Mouse (Mus musculus): ENCODE data around the gene Zfp414. TPM values are rescaled to one million over a fixed set of nuclear protein-coding genes. Genes with fewer than 3 reads are reported as not detected.

The Zfp414 gene
- polyA plus RNA-seq, 1 experiment = 77.4 TPM

DNA sequence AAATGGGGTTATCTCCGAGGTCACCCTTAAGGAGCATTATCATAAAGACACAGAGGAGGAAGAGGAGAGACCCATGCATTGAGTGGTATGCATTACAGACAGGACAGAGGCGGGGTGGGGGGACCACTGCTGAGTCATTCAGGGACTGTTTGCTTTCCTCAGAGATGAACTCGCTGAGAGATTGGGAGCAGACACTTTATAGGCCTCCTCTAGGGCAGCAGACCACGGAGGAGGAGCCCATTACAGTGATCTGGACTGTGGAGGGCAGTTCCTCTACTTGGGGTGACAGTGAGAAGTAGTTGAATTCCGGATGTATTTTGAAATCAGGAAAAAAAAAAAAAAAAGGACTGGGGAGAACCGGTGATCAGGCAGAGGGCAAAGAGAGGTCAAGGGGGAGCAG is 10.9 kb downstream of the Zfp414 start:
- no peak overlapping the region for H3K27ac ChIP-seq (ENCODE audit: insufficient read depth, low read length)
- H3K4me1 ChIP-seq (ENCODE audit: control insufficient read depth, insufficient read depth, low read length) = no peaks in the 10 kb centered on the region; the same call in 1 of the 2 replicates
- TF ChIP-seq POLR2A (IDR thresholded peaks at IDR 0.05; ENCODE audit: extremely low read depth, insufficient read depth, low read length) (no peak), CTCF (IDR thresholded peaks at IDR 0.05; ENCODE audit: extremely low read depth, insufficient read depth, low read length) (no peak)
- no peak overlapping the region for H3K4me3 ChIP-seq (ENCODE audit: insufficient read depth, low read length)

DNA sequence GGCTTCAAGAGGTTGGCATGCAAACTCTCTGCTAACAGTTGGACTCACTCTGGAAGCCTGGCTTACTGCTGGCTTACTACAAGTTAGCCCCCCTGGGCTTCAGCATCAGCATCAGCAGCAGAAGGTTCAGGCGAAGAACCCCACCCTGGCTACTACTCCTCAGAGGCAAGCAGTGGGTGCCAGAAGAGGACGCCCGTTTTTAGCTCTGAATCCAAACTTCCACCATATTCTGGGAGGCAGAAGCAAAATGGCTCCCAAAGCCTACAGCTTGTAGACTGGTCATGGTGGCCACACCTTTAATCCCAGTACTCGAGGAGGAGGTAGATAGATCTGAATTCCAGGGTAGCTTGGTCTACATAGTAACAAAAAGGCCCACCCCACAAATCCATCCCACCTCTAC is 15.2 kb downstream of the Zfp414 start:
- no peak for TF ChIP-seq POLR2A (IDR thresholded peaks at IDR 0.05; ENCODE audit: extremely low read depth, insufficient read depth, low read length)
- no peak for TF ChIP-seq CTCF (IDR thresholded peaks at IDR 0.05; ENCODE audit: extremely low read depth, insufficient read depth, low read length)
- H3K4me1 ChIP-seq (ENCODE audit: control insufficient read depth, insufficient read depth, low read length) = peaks cover 2% of the 10 kb centered on the region; the same call in 1 of the 2 replicates
- no peak overlapping the region for H3K4me3 ChIP-seq (ENCODE audit: insufficient read depth, low read length)
- no peak overlapping the region for H3K27ac ChIP-seq (ENCODE audit: insufficient read depth, low read length)

DNA sequence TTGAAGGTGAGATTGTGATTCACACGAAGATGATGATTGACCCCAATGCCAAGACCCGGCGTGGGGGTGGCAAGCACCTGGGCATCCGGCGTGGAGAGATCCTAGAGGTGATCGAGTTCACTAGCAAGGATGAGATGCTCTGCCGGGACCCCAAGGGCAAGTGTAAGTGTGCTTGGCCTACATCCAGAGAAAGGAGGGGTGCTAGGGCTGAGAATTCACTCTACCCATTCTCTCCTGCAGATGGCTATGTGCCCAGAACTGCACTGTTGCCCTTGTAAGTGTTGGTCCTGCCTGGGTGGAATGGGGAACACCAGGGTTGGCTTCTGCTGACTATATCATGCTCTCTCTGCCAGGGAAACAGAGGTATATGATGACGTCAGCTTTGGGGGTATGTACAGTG is 16.2 kb downstream of the Zfp414 start:
- Histone ChIP-seq H3K27ac (ENCODE audit: insufficient read depth, low read length) (no peak overlapping the region), H3K4me3 (ENCODE audit: insufficient read depth, low read length) (no peak overlapping the region), H3K4me1 (ENCODE audit: control insufficient read depth, insufficient read depth, low read length) (peaks cover 2% of the 10 kb centered on the region; the same call in 1 of the 2 replicates)
- TF ChIP-seq POLR2A (IDR thresholded peaks at IDR 0.05; ENCODE audit: extremely low read depth, insufficient read depth, low read length) (no peak), CTCF (IDR thresholded peaks at IDR 0.05; ENCODE audit: extremely low read depth, insufficient read depth, low read length) (no peak)

DNA sequence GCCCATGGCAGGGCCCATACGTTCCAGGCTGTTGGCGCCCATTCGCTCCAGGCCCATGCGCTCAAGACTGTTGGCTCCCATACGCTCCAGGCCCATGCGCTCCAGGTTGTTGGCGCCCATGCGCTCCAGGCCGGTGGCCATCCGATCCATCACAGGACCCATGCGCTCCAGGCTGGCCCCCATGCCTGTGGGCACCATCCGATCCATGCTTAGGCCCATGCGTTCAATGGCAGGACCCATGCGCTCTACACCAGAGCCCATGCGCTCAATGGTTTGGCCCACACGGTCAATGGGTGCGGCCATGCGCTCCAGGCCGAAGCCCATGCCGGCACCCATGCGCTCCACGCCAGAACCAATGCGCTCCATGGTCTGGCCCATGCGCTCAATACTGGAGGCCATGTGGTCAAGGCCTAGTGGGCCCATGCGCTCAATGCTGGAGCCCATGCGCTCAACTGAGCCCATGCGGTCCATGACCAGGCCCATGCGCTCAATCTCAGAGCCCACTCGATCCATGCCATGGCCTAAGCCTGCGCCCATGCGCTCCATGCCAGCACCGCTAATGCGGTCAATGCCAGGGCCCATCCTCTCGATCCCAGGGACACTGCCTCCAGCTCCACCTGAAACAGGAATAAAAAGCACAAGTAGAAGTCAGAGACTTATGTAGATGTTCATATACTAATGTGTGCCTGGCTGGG is 21.0 kb downstream of the Zfp414 start:
- H3K27ac ChIP-seq (ENCODE audit: insufficient read depth, low read length) = no peak overlapping the region
- peaks cover 2% of the 10 kb centered on the region; the same call in 1 of the 2 replicates for H3K4me1 ChIP-seq (ENCODE audit: control insufficient read depth, insufficient read depth, low read length)
- H3K4me3 ChIP-seq (ENCODE audit: insufficient read depth, low read length) = no peak overlapping the region
- TF ChIP-seq POLR2A (IDR thresholded peaks at IDR 0.05; ENCODE audit: extremely low read depth, insufficient read depth, low read length) (no peak), CTCF (IDR thresholded peaks at IDR 0.05; ENCODE audit: extremely low read depth, insufficient read depth, low read length) (no peak)

DNA sequence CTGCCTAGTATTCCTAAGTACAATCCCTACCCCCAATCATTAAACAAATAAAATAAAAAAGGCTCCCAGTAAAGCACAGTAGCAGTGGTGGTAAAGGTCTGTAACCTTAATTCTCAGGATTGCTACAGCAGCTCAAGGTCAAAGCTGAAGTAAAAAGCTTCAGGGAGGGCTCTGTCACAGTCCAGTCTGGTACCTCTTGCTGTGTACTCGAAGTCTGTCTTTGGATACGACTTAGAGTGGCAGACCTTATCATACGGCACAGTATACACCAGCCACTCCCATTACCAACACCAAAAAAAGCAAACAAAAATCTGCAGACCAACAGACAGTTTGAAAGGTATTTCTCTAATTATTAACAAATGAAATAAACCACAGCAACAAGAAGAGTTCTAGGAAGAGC is 37.9 kb downstream of the Zfp414 start:
- TF ChIP-seq POLR2A (IDR thresholded peaks at IDR 0.05; ENCODE audit: extremely low read depth, insufficient read depth, low read length) (no peak), CTCF (IDR thresholded peaks at IDR 0.05; ENCODE audit: extremely low read depth, insufficient read depth, low read length) (no peak)
- H3K27ac ChIP-seq (ENCODE audit: insufficient read depth, low read length) = no peak overlapping the region

GRCm38 (mm10) chr17:33669681-33670080 is 40.8 kb downstream of the Zfp414 start:
- Histone ChIP-seq H3K4me1 (ENCODE audit: control insufficient read depth, insufficient read depth, low read length) (no peaks in the 10 kb centered on the region; the same call in 1 of the 2 replicates), H3K27ac (ENCODE audit: insufficient read depth, low read length) (no peak overlapping the region), H3K4me3 (ENCODE audit: insufficient read depth, low read length) (no peak overlapping the region)
- TF ChIP-seq POLR2A (IDR thresholded peaks at IDR 0.05; ENCODE audit: extremely low read depth, insufficient read depth, low read length) (no peak), CTCF (IDR thresholded peaks at IDR 0.05; ENCODE audit: extremely low read depth, insufficient read depth, low read length) (no peak)

More for the DNA sequence above, 37.9 kb downstream of the Zfp414 start:
- Histone ChIP-seq H3K4me1 (ENCODE audit: control insufficient read depth, insufficient read depth, low read length) (no peaks in the 10 kb centered on the region), H3K4me3 (ENCODE audit: insufficient read depth, low read length) (no peak overlapping the region)

DNA sequence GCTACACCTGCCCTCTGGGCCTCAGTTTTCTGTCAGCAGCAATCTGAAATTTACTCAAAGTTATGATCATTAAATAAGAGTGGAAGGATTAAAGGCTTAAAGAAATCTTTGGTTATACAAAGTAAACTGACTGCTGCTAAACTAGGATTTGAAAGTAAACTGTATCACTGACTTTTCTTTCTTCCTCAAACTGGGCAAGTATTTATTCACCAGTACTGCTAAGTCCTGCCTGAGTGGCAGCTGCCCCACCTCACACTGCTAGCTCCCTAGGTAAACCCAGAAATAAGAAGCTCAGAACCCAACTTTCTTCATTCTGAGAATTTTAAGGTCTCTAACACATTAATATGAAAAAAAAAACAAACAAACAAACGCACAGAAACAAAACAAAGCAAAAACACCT is 44.9 kb downstream of the Zfp414 start:
- TF ChIP-seq POLR2A (IDR thresholded peaks at IDR 0.05; ENCODE audit: extremely low read depth, insufficient read depth, low read length) = no peak
- no peak for TF ChIP-seq CTCF (IDR thresholded peaks at IDR 0.05; ENCODE audit: extremely low read depth, insufficient read depth, low read length)
- Histone ChIP-seq H3K4me3 (ENCODE audit: insufficient read depth, low read length) (no peak overlapping the region), H3K27ac (ENCODE audit: insufficient read depth, low read length) (no peak overlapping the region), H3K4me1 (ENCODE audit: control insufficient read depth, insufficient read depth, low read length) (peaks cover 3% of the 10 kb centered on the region)

GRCm38 (mm10) chr17:33675452-33675851 is 46.6 kb downstream of the Zfp414 start:
- H3K4me3 ChIP-seq (ENCODE audit: insufficient read depth, low read length) = no peak overlapping the region
- TF ChIP-seq POLR2A (IDR thresholded peaks at IDR 0.05; ENCODE audit: extremely low read depth, insufficient read depth, low read length) (no peak), CTCF (IDR thresholded peaks at IDR 0.05; ENCODE audit: extremely low read depth, insufficient read depth, low read length) (no peak)
- H3K27ac ChIP-seq (ENCODE audit: insufficient read depth, low read length) = no peak overlapping the region
- H3K4me1 ChIP-seq (ENCODE audit: control insufficient read depth, insufficient read depth, low read length) = peaks cover 3% of the 10 kb centered on the region

- peaks cover 3% of the 10 kb centered on the region for H3K4me1 ChIP-seq (ENCODE audit: control insufficient read depth, insufficient read depth, low read length)
- H3K4me3 ChIP-seq (ENCODE audit: insufficient read depth, low read length) = no peak overlapping the region
- TF ChIP-seq POLR2A (IDR thresholded peaks at IDR 0.05; ENCODE audit: extremely low read depth, insufficient read depth, low read length) (no peak), CTCF (IDR thresholded peaks at IDR 0.05; ENCODE audit: extremely low read depth, insufficient read depth, low read length) (no peak)
- no peak overlapping the region for H3K27ac ChIP-seq (ENCODE audit: insufficient read depth, low read length)
Measured at GRCm38 (mm10) chr17:33676086-33676485, 47.2 kb downstream of the Zfp414 start.

- H3K4me3 ChIP-seq (ENCODE audit: insufficient read depth, low read length) = no peak overlapping the region
- no peak for TF ChIP-seq CTCF (IDR thresholded peaks at IDR 0.05; ENCODE audit: extremely low read depth, insufficient read depth, low read length)
- TF ChIP-seq POLR2A (IDR thresholded peaks at IDR 0.05; ENCODE audit: extremely low read depth, insufficient read depth, low read length) = no peak
- peaks cover 9% of the 10 kb centered on the region for H3K4me1 ChIP-seq (ENCODE audit: control insufficient read depth, insufficient read depth, low read length)
- no peak overlapping the region for H3K27ac ChIP-seq (ENCODE audit: insufficient read depth, low read length)
Measured at GRCm38 (mm10) chr17:33678771-33679170, 49.9 kb downstream of the Zfp414 start.

Other genes with a start within 250 kb of the Zfp414 start
- 9.4 and 9.7 TPM in 2 replicates for gene Zfp101, start 234.4 kb upstream of the Zfp414 start, polyA plus RNA-seq (2012; rRNA removed)
- gene Actl9, start 196.2 kb upstream of the Zfp414 start, polyA plus RNA-seq (2012; rRNA removed) = 0.40 and 0.50 TPM in 2 replicates
- gene Adamts10, start 104.9 kb upstream of the Zfp414 start, polyA plus RNA-seq (2012; rRNA removed) = 47.2 and 50.7 TPM in 2 replicates
- 2.4 and 2.5 TPM in 2 replicates for gene Myo1f, start 73.4 kb upstream of the Zfp414 start, polyA plus RNA-seq (2012; rRNA removed)
- gene Pram1, start 9.0 kb downstream of the Zfp414 start, polyA plus RNA-seq (2012; rRNA removed) = 0.42 TPM in 1 of 2 replicates, not detected in the other
- gene Hnrnpm, start 57.8 kb downstream of the Zfp414 start, polyA plus RNA-seq (2012; rRNA removed) = 146 and 158 TPM in 2 replicates
- gene March2, start 89.6 kb downstream of the Zfp414 start, polyA plus RNA-seq (2012; rRNA removed) = 127 and 137 TPM in 2 replicates
- gene Rab11b, start 131.4 kb downstream of the Zfp414 start, polyA plus RNA-seq (2012; rRNA removed) = 470 and 487 TPM in 2 replicates
- 2.4 and 2.9 TPM in 2 replicates for gene Angptl4, start 152.7 kb downstream of the Zfp414 start, polyA plus RNA-seq (2012; rRNA removed)
- gene Kank3, start 181.4 kb downstream of the Zfp414 start, polyA plus RNA-seq (2012; rRNA removed) = 59.0 and 69.7 TPM in 2 replicates
- 587 and 641 TPM in 2 replicates for gene Rps28, start 195.5 kb downstream of the Zfp414 start, polyA plus RNA-seq (2012; rRNA removed)
- gene Ndufa7, start 195.5 kb downstream of the Zfp414 start, polyA plus RNA-seq (2012; rRNA removed) = 304 and 328 TPM in 2 replicates
- gene Cd320, start 214.0 kb downstream of the Zfp414 start, polyA plus RNA-seq (2012; rRNA removed) = 30.0 and 33.0 TPM in 2 replicates
- not detected in 2 replicates for gene Gm7029, start 244.7 kb downstream of the Zfp414 start, polyA plus RNA-seq (2012; rRNA removed)

Data from cortical plate, adult 2 months (tissue).